Mouse (Mus musculus): ENCODE results near the gene Lrrc39.

DNA sequence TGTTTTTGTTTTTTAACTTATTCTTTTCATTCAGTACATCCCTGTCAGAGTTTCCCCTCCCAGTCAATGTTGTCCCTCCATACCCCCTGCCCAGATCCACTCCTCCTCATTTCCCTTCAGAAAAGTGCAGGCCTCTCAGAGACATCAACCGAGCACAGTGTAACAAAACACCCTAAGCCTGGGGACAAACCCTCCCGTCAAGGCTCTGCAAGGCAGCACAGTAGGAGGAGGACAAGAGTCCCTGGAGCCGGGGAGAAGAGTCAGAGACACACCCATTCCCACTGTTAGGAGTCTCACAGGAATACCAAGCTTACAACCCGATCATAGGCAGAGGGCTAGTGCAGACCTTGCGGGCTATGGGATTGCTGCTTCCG, 25.6 kb upstream of the Lrrc39 start:
- TF ChIP-seq CTCF (IDR thresholded peaks at IDR 0.05; ENCODE audit: low read depth) (no peak), EP300 (optimal IDR thresholded peaks at IDR 0.05) (no peak)
